Mouse (Mus musculus) myocyte (in vitro differentiated cells): ENCODE results near the gene Gm6899. TPM values are rescaled to one million over a fixed set of nuclear protein-coding genes. Genes with fewer than 3 reads are reported as not detected.

Source experiments
- H3K27me3 ChIP-seq: one replicate; pipeline ENCODE4 v1.6.1; 2011; ENCODE audit not compliant: control insufficient read depth, insufficient read depth, insufficient read length
- H3K36me3 ChIP-seq: one replicate; pipeline ENCODE4 v1.6.1; 2011; ENCODE audit not compliant: control insufficient read depth, insufficient read depth
- H3K4me2 ChIP-seq: one replicate; pipeline ENCODE4 v1.6.1; 2011; ENCODE audit warnings: low read depth, control low read depth
- H3K4me3 ChIP-seq: one replicate; pipeline ENCODE4 v1.5.1; 2011; ENCODE audit warnings: mild to moderate bottlenecking, control low read depth, moderate library complexity
- H3K79me2 ChIP-seq: one replicate; pipeline ENCODE4 v1.6.1; 2011; ENCODE audit not compliant: control insufficient read depth, insufficient read depth
- H3ac ChIP-seq: one replicate; pipeline ENCODE4 v1.6.1; 2011; ENCODE audit not compliant: control insufficient read depth, insufficient read length
- CEBPB ChIP-seq: IDR thresholded peaks from 2 replicates; pipeline ENCODE4 v1.6.1; 2011; ENCODE audit warnings: mild to moderate bottlenecking, moderate library complexity; ENCODE audit not compliant: poor library complexity, insufficient read depth, severe bottlenecking
- MAX ChIP-seq: IDR thresholded peaks from one replicate; pipeline ENCODE4 v1.6.1; 2011; ENCODE audit warnings: low read depth, mild to moderate bottlenecking, control low read depth
- REST ChIP-seq: IDR thresholded peaks from one replicate; pipeline ENCODE4 v1.6.1; 2011; ENCODE audit warnings: mild to moderate bottlenecking, control low read depth, moderate library complexity; ENCODE audit not compliant: insufficient read depth, insufficient read length
- polyA plus RNA-seq: library from polyadenylated mRNA; unstranded; fragments of >200 nt; fragmentation: generic; extraction: Trizol; gene quantifications from one replicate; pipeline ENCODE4 v1.2.1, GENCODE M21; 2012; ENCODE audit warnings: missing spikeins

The Gm6899 gene
- polyA plus RNA-seq, 1 experiment: not detected

DNA sequence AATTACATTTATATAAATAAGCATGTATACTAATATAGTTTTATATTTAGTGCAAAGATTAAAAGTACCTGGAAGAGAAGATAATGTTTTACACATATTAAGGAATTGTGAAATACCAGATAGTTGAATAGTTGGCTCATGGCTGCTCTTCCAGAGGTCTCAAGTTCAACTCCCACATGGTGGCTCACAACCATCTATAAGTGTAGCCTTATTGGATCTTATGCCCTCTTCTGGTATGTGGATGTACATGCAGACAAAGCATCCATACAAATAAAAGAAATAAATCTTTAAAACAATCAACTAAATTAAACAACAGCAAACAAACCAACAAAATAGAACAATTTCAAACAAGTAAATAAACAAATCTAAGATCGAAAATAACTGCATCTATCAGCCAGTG, 49.1 kb downstream of the Gm6899 start:
- TF ChIP-seq MAX (no peak), REST (no peak), CEBPB (no peak)
- no peaks in the 10 kb centered on the region for H3K36me3 ChIP-seq
- H3K4me3 ChIP-seq: no peak overlapping the region
- no peak overlapping the region for H3K4me2 ChIP-seq
- H3ac ChIP-seq: no peak overlapping the region
- no peaks in the 10 kb centered on the region for H3K27me3 ChIP-seq
- no peaks in the 10 kb centered on the region for H3K79me2 ChIP-seq

Other genes starting within 250 kb of the Gm6899 start
- 9.8 TPM for gene Fancl, start 207.1 kb upstream of the Gm6899 start, polyA plus RNA-seq
- 4.8 TPM for gene Vrk2, start 758 bp downstream of the Gm6899 start, polyA plus RNA-seq